Mouse (Mus musculus): ENCODE data around the gene Rtel1. TPM values are rescaled to one million over a fixed set of nuclear protein-coding genes. Genes with fewer than 3 reads are reported as not detected.

Rtel1 gene
- 10 to 100 TPM in 1 of 2 experiments, 1 to 10 TPM in 1; 7.2 to 11.3 TPM for total RNA-seq (2021)
- long read RNA-seq, experiment 1, result 0 reads
- long read RNA-seq, experiment 2, partial matches to known transcripts, result 1 of 1 reads
- long read RNA-seq, experiment 2, other reads (novel, unspliced or antisense), result 0 of 1 reads

- peak; percentile 85 to 92 for DNase-seq
Measured at GRCm38 (mm10) chr2:181319248-181320102, at the start of gene Rtel1. Gene Rtel1 (plus strand): TSS chr2:181319739.

GRCm38 (mm10) chr2:181272092-181272491 is 47.4 kb upstream of the Rtel1 start:
- DNase-seq, result peak in 1 of 2 experiments; percentile 56

GRCm38 (mm10) chr2:181273829-181274228 is 45.7 kb upstream of the Rtel1 start:
- no peak for DNase-seq

- DNase-seq, result no peak
Measured at GRCm38 (mm10) chr2:181274639-181275038, 44.9 kb upstream of the Rtel1 start.

GRCm38 (mm10) chr2:181276766-181277165 is 42.8 kb upstream of the Rtel1 start:
- peak; percentile 32 to 65 for DNase-seq

GRCm38 (mm10) chr2:181277866-181278265 is 41.7 kb upstream of the Rtel1 start:
- no peak for DNase-seq

- DNase-seq, result no peak
Measured at GRCm38 (mm10) chr2:181279968-181280367, 39.6 kb upstream of the Rtel1 start.

- no peak for DNase-seq
Measured at GRCm38 (mm10) chr2:181286629-181287337, 32.8 kb upstream of the Rtel1 start.

GRCm38 (mm10) chr2:181287338-181287957 is 32.1 kb upstream of the Rtel1 start:
- DNase-seq, result peak; percentile 88 to 90

- peak; percentile 94 to 97 for DNase-seq
Measured at GRCm38 (mm10) chr2:181287958-181288350, 31.6 kb upstream of the Rtel1 start, which contains the start of gene Gmeb2. Gene Gmeb2 (minus strand): TSS chr2:181288035.

- no peak for DNase-seq
Measured at GRCm38 (mm10) chr2:181288691-181289090, 30.8 kb upstream of the Rtel1 start.

- DNase-seq, result no peak
Measured at GRCm38 (mm10) chr2:181290937-181291336, 28.6 kb upstream of the Rtel1 start.

GRCm38 (mm10) chr2:181302041-181302440 is 17.5 kb upstream of the Rtel1 start:
- DNase-seq, result no peak

- DNase-seq, result no peak
Measured at GRCm38 (mm10) chr2:181304944-181305343, 14.6 kb upstream of the Rtel1 start.

- DNase-seq, result peak; percentile 49 to 57
Measured at GRCm38 (mm10) chr2:181307144-181307804, 12.3 kb upstream of the Rtel1 start.

- DNase-seq, result no peak
Measured at GRCm38 (mm10) chr2:181312435-181312834, 7.1 kb upstream of the Rtel1 start.

GRCm38 (mm10) chr2:181313006-181313343 is 6.6 kb upstream of the Rtel1 start:
- DNase-seq, result no peak

- no peak for DNase-seq
Measured at GRCm38 (mm10) chr2:181313344-181314079, 6.0 kb upstream of the Rtel1 start.

GRCm38 (mm10) chr2:181314080-181314810 is 5.3 kb upstream of the Rtel1 start, which contains the start of gene Stmn3:
Gene Stmn3 (minus strand): TSS chr2:181314500.
- DNase-seq, result peak; percentile 27 to 57

- DNase-seq, result no peak
Measured at GRCm38 (mm10) chr2:181320103-181320499, 562 bp downstream of the Rtel1 start.
